Mouse (Mus musculus): Measurements from ENCODE around the gene Olfr1123. TPM values are rescaled to one million over a fixed set of nuclear protein-coding genes. Genes with fewer than 3 reads are reported as not detected.
"Not testable (repeated sequence)": the region's sequence is repeated elsewhere in the genome, so short reads cannot be mapped to it uniquely, and the experiment has no call there.

Olfr1123 gene
- not detected in 2 replicates for polyA plus RNA-seq (2012; rRNA removed)

DNA sequence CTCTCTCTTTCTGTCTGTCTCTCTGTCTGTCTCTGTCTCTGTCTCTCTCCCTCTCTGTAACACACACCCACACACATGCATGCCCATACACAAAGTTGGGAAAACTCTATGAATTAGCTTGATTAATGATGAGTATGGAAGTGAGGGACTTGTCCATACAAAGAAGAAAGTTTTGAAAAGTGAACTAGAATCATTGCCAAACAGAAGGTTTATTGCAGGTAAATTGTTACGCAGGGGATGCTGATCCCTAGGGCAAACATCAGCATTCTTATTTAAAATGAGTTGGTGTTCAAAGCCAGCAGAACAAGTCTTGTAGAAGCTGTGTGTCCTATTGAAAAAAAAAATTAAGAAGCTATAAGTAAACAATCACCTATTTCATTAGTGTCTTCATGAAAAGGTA lies at the start of gene Olfr1123:
Olfr1123 (plus strand) TSS at position 301 of the 400 bp plus-strand sequence.
- no peak for DNase-seq (ENCODE audit: low spot score)

DNA sequence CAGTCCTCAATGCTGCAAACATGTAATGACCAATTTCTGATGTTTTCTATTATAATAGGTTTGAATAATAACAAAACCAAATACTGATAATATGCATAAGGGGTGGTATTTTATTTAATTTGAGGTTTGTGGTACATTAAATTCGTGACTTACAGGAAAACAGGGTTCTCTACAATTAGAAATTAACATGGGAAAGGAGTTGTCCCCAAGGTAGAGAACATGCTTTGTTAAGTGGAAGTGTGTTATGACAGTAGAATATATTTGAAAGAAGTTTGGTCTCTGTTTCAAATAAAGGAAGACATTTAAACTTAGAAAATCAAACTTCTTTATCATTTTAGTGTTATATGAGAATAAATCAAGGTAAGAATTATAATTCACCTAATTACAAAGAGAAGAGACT lies 46.8 kb upstream of the Olfr1123 start, which contains the start of gene Olfr1121:
Olfr1121 (plus strand) TSS at position 301 of the 400 bp plus-strand sequence.
- no peak for DNase-seq (ENCODE audit: low spot score)

DNA sequence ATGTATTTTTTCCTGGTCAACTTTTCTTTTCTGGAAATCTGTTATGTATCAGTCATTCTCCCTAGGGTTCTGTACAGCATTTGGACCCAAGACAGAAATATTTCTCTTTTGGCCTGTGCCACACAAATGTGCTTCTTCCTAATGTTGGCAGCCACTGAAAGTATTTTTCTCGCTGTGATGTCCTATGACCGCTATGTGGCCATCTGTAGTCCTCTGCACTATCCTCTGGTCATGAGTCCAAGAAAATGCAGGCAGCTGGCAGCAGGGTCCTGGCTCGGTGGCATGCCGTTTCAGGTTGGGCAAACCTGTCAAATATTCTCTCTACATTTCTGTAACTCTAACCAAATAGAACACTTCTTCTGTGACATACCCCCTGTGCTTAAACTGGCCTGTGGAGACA lies 44.7 kb upstream of the Olfr1123 start:
- no peak for DNase-seq (ENCODE audit: low spot score)

DNA sequence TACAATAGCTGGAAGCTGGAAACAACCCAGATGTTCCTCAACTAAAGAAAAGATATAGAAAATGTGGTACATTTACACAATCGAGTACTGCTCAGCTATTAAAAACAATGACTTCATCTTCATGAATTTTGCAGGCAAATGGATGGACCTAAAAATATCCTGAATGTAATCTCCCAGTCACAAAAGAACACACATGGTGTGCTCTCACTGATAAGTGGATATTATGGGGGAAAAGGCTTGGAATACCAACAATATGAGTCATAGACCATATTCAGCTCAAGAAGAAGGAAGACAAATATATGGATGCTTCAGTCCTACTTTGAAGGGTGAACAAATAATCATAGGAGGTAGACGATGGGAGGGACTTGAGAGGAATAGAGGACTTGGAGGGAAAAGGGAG lies 32.5 kb upstream of the Olfr1123 start:
- no peak for DNase-seq (ENCODE audit: low spot score)

DNA sequence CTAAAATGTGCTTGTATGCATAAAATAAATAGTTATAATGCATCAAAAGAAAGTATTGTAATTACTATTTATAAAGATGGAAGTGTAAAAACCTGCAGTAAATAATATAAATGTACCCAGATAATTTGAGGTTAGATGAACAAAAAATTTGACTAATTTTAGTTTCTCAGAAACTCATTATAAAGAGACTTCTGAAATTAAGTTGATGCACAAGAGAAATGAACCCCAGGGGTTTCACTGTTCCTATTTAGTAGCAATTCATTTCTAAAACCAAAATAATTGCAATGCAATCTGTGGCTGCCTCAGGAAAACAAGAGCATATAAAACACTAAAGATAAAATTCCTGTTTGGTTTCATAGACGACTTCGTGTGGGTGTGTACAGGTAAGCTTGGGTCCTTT lies 30.9 kb upstream of the Olfr1123 start, which contains the start of gene Olfr1122:
Olfr1122 (plus strand) TSS at position 301 of the 400 bp plus-strand sequence.
- no peak for DNase-seq (ENCODE audit: low spot score)

DNA sequence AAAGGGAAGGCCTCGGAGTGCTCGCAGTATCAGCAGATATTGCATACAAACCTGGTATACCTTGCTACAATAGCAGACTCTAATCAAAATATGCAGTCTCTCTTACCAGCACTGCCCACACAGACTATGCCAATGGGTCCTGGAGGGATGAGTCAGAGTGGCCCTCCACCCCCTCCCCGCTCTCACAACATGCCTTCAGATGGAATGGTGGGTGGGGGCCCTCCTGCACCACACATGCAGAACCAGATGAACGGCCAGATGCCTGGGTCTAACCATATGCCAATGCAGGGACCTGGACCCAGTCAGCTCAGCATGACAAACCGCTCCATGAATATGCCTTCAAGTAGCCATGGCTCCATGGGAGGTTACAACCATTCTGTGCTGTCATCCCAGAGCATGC lies 22.8 kb upstream of the Olfr1123 start:
- not testable (repeated sequence) for DNase-seq (ENCODE audit: low spot score)

DNA sequence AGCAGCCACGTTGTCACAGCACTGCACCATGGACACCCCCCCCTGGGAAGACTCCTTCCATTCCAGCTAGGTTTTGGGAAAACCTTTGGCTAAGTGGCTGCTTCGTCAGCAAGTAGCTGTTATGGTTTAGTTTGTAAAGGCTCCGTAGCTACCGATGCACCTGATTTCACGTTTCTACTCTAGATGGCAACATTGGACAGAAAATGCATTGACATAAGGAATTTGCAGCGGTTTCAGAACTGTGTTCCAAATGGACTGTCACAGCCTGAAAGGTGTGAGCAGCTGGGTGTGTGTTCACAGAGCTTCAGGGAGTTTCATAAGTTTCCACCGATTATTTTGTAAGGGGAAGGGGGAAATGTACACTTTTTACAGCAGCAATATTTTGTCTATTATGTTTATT lies 21.7 kb upstream of the Olfr1123 start:
- DNase-seq (ENCODE audit: low spot score) = not testable (repeated sequence)

DNA sequence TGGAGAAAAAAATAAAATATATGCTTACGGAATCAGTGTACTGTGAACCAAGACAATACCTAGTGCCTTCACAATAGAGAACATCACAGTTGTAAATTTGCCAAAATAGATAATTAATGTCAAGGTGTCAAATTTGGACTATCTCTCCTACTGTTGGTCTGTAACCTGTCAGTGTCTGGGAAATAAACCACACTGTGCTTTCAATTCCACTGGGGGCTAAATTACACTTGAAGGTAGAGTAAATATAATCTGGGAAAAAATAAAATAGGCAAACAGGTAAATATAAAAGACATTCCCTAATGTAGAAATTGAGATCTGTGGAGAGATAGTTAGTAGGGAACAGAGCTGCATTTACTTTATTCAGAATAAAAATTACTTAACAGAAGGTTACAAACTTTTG lies 13.5 kb downstream of the Olfr1123 start, which contains the start of gene Olfr1124:
Olfr1124 (plus strand) TSS at position 301 of the 400 bp plus-strand sequence.
- DNase-seq (ENCODE audit: low spot score) = no peak

DNA sequence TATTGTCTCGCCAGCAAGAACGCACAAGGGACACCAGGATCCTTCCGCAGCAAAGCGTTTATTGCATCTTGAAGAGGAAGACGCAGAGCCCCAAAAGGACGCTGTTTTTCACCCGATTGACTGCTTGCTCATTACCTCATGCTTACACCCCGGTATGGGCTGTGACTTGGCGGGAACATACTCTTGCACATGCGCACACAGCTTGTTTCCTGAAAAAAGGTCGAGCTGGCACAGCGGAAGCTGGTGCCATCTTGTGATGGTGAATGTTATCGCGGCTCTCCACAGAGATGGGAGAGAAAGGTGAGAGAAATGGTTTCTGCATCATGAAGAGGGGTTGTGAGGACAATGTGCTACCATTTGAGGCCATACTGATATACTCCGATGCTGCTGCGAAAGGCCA lies 21.3 kb downstream of the Olfr1123 start:
- no peak for DNase-seq (ENCODE audit: low spot score)

DNA sequence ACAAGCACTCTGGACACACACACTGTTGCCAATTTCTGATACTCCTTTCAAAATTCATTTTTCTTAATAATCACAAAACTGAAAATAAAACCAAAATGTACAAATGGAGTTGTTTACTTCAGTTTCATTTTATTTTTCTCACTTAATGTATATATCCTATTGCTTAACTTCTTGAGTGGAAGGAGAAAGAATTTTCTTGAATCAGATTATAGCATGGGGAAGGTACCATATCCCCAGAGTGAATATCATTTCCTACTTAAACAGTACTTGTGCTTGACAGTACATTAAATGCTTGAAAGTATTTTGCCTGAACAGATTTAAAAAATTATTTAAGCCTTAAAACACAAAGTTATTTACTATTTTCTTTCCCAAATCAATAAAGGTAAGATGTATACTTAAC lies 37.2 kb downstream of the Olfr1123 start, which contains the start of gene Olfr1126:
Olfr1126 (plus strand) TSS at position 301 of the 400 bp plus-strand sequence.
- no peak for DNase-seq (ENCODE audit: low spot score)

DNA sequence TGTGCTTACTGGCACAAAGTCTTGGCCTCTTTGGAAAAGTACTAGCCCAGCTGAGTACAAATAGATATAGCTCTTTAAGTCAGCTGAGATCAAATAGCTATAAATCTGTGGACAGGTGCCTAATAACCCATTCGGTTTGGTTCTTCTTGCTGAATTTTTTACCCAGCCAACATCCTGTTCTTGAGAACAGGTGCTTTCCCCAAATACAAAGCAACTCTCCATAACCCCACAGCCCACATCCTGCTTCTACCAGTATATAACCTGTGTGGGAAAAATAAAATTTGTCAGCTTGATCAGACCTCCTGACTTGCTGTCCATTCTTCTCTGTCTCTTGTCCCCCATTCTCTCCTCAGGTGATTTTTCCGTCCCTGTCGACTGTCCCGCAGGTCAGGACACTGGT lies 45.3 kb downstream of the Olfr1123 start:
- DNase-seq (ENCODE audit: low spot score) = no peak

Other genes starting within 250 kb of the Olfr1123 start
- gene Olfr1112, start 228.8 kb upstream of the Olfr1123 start, polyA plus RNA-seq (2012; rRNA removed) = not detected in 2 replicates
- gene Olfr1113, start 207.7 kb upstream of the Olfr1123 start, polyA plus RNA-seq (2012; rRNA removed) = not detected in 2 replicates
- not detected in 2 replicates for gene Olfr1115, start 168.6 kb upstream of the Olfr1123 start, polyA plus RNA-seq (2012; rRNA removed)
- not detected in 2 replicates for gene Olfr1116, start 149.1 kb upstream of the Olfr1123 start, polyA plus RNA-seq (2012; rRNA removed)
- gene Olfr1118, start 109.1 kb upstream of the Olfr1123 start, polyA plus RNA-seq (2012; rRNA removed) = not detected in 2 replicates
- gene Olfr1120, start 61.8 kb upstream of the Olfr1123 start, polyA plus RNA-seq (2012; rRNA removed) = not detected in 2 replicates
- not detected in 2 replicates for gene Olfr1121, start 46.7 kb upstream of the Olfr1123 start, polyA plus RNA-seq (2012; rRNA removed)
- not detected in 2 replicates for gene Olfr1122, start 30.8 kb upstream of the Olfr1123 start, polyA plus RNA-seq (2012; rRNA removed)
- not detected in 2 replicates for gene Olfr1124, start 13.6 kb downstream of the Olfr1123 start, polyA plus RNA-seq (2012; rRNA removed)
- gene Olfr1126, start 37.3 kb downstream of the Olfr1123 start, polyA plus RNA-seq (2012; rRNA removed) = not detected in 2 replicates
- gene Pramel7, start 80.5 kb downstream of the Olfr1123 start, polyA plus RNA-seq (2012; rRNA removed) = not detected in 2 replicates
- gene Pramel6, start 89.9 kb downstream of the Olfr1123 start, polyA plus RNA-seq (2012; rRNA removed) = not detected in 2 replicates
- gene Olfr153, start 115.2 kb downstream of the Olfr1123 start, polyA plus RNA-seq (2012; rRNA removed) = not detected in 2 replicates
- not detected in 2 replicates for gene Olfr1128, start 128.9 kb downstream of the Olfr1123 start, polyA plus RNA-seq (2012; rRNA removed)
- not detected in 2 replicates for gene Olfr1129, start 157.3 kb downstream of the Olfr1123 start, polyA plus RNA-seq (2012; rRNA removed)
- gene Olfr1130, start 189.6 kb downstream of the Olfr1123 start, polyA plus RNA-seq (2012; rRNA removed) = not detected in 2 replicates
- gene Olfr1131, start 210.5 kb downstream of the Olfr1123 start, polyA plus RNA-seq (2012; rRNA removed) = not detected in 2 replicates
- not detected in 2 replicates for gene Olfr1132, start 220.9 kb downstream of the Olfr1123 start, polyA plus RNA-seq (2012; rRNA removed)
- not detected in 2 replicates for gene Olfr1133, start 230.7 kb downstream of the Olfr1123 start, polyA plus RNA-seq (2012; rRNA removed)
- gene Olfr1134, start 241.8 kb downstream of the Olfr1123 start, polyA plus RNA-seq (2012; rRNA removed) = not detected in 2 replicates